Mouse (Mus musculus): ENCODE results near the gene Dcdc2c. TPM values are rescaled to one million over a fixed set of nuclear protein-coding genes. Genes with fewer than 3 reads are reported as not detected.

Dcdc2c gene
- total and polyA plus RNA-seq, 3 experiments = 0.16 TPM; not detected in 2

GRCm38 (mm10) chr12:28575366-28576070, 23.3 kb upstream of the Dcdc2c start:
- intact Hi-C loops (cut with DNase I) = no loop called here
- H3K9ac ChIP-seq (ENCODE audit: low read depth, low read length) = no peak overlapping the region
- H3K27ac ChIP-seq = no peak overlapping the region
- H3K36me3 ChIP-seq (ENCODE audit: control insufficient read depth, insufficient read depth, low read length) = no peaks in the 10 kb centered on the region
- H3K27me3 ChIP-seq (ENCODE audit: control insufficient read depth, insufficient read depth, low read length) = no peaks in the 10 kb centered on the region
- no peaks in the 10 kb centered on the region for H3K4me1 ChIP-seq (ENCODE audit: control insufficient read depth, insufficient read depth, low read length)
- no peak overlapping the region for H3K4me3 ChIP-seq
- no peaks in the 10 kb centered on the region for H3K79me2 ChIP-seq (replicated peaks; ENCODE audit: control insufficient read depth, insufficient read depth, low read length)
- DNase-seq = no peak
- 63% methylated on average over 6 of the region's 6 CpGs for WGBS
- TF ChIP-seq POLR2A (IDR thresholded peaks at IDR 0.05; ENCODE audit: insufficient read depth, low read depth, low read length) (no peak), EP300 (IDR thresholded peaks at IDR 0.05; ENCODE audit: insufficient read depth, low read depth, low read length) (no peak), CTCF (IDR thresholded peaks at IDR 0.05) (no peak)

GRCm38 (mm10) chr12:28572241-28572640, 20.0 kb upstream of the Dcdc2c start:
- Histone ChIP-seq H3K36me3 (ENCODE audit: control insufficient read depth, insufficient read depth, low read length) (no peaks in the 10 kb centered on the region), H3K79me2 (replicated peaks; ENCODE audit: control insufficient read depth, insufficient read depth, low read length) (no peaks in the 10 kb centered on the region), H3K4me1 (ENCODE audit: control insufficient read depth, insufficient read depth, low read length) (no peaks in the 10 kb centered on the region), H3K4me3 (no peak overlapping the region), H3K27me3 (ENCODE audit: control insufficient read depth, insufficient read depth, low read length) (no peaks in the 10 kb centered on the region), H3K9ac (ENCODE audit: low read depth, low read length) (no peak overlapping the region), H3K27ac (no peak overlapping the region)
- DNase-seq = no peak
- intact Hi-C loops (cut with DNase I) = no loop called here
- 94% methylated on average over 2 of the region's 2 CpGs for WGBS
- TF ChIP-seq EP300 (IDR thresholded peaks at IDR 0.05; ENCODE audit: insufficient read depth, low read depth, low read length) (no peak), CTCF (IDR thresholded peaks at IDR 0.05) (no peak), POLR2A (IDR thresholded peaks at IDR 0.05; ENCODE audit: insufficient read depth, low read depth, low read length) (no peak)

- intact Hi-C loops (cut with DNase I) = no loop called here
- 70% methylated on average over 18 of the region's 18 CpGs for WGBS
Measured at GRCm38 (mm10) chr12:28551775-28552174, 424 bp downstream of the Dcdc2c start.

GRCm38 (mm10) chr12:28548887-28549286, 3.3 kb downstream of the Dcdc2c start:
- intact Hi-C loops (cut with DNase I) = no loop called here
- H3K4me1 ChIP-seq (ENCODE audit: control insufficient read depth, insufficient read depth, low read length) = no peaks in the 10 kb centered on the region
- H3K79me2 ChIP-seq (replicated peaks; ENCODE audit: control insufficient read depth, insufficient read depth, low read length) = no peaks in the 10 kb centered on the region
- no peak overlapping the region for H3K27ac ChIP-seq
- no peak for DNase-seq
- no peaks in the 10 kb centered on the region for H3K27me3 ChIP-seq (ENCODE audit: control insufficient read depth, insufficient read depth, low read length)
- TF ChIP-seq CTCF (IDR thresholded peaks at IDR 0.05) (no peak), EP300 (IDR thresholded peaks at IDR 0.05; ENCODE audit: insufficient read depth, low read depth, low read length) (no peak), POLR2A (IDR thresholded peaks at IDR 0.05; ENCODE audit: insufficient read depth, low read depth, low read length) (no peak)
- H3K9ac ChIP-seq (ENCODE audit: low read depth, low read length) = no peak overlapping the region
- no peaks in the 10 kb centered on the region for H3K36me3 ChIP-seq (ENCODE audit: control insufficient read depth, insufficient read depth, low read length)
- no peak overlapping the region for H3K4me3 ChIP-seq
- 42% methylated on average over 4 of the region's 4 CpGs for WGBS

More at GRCm38 (mm10) chr12:28551775-28552174, 424 bp downstream of the Dcdc2c start:
- Histone ChIP-seq H3K27ac (no peak overlapping the region), H3K4me3 (no peak overlapping the region), H3K4me1 (ENCODE audit: control insufficient read depth, insufficient read depth, low read length) (no peaks in the 10 kb centered on the region), H3K36me3 (ENCODE audit: control insufficient read depth, insufficient read depth, low read length) (no peaks in the 10 kb centered on the region), H3K27me3 (ENCODE audit: control insufficient read depth, insufficient read depth, low read length) (no peaks in the 10 kb centered on the region), H3K79me2 (replicated peaks; ENCODE audit: control insufficient read depth, insufficient read depth, low read length) (no peaks in the 10 kb centered on the region), H3K9ac (ENCODE audit: low read depth, low read length) (no peak overlapping the region)
- TF ChIP-seq EP300 (IDR thresholded peaks at IDR 0.05; ENCODE audit: insufficient read depth, low read depth, low read length) (no peak), POLR2A (IDR thresholded peaks at IDR 0.05; ENCODE audit: insufficient read depth, low read depth, low read length) (no peak), CTCF (IDR thresholded peaks at IDR 0.05) (no peak)
- no peak for DNase-seq

GRCm38 (mm10) chr12:28514264-28514775, 37.9 kb downstream of the Dcdc2c start:
- no peak for TF ChIP-seq EP300 (IDR thresholded peaks at IDR 0.05; ENCODE audit: insufficient read depth, low read depth, low read length)
- TF ChIP-seq CTCF (IDR thresholded peaks at IDR 0.05) = no peak
- TF ChIP-seq POLR2A (IDR thresholded peaks at IDR 0.05; ENCODE audit: insufficient read depth, low read depth, low read length) = no peak
- no peaks in the 10 kb centered on the region for H3K4me1 ChIP-seq (ENCODE audit: control insufficient read depth, insufficient read depth, low read length)
- H3K79me2 ChIP-seq (replicated peaks; ENCODE audit: control insufficient read depth, insufficient read depth, low read length) = no peaks in the 10 kb centered on the region
- intact Hi-C loops (cut with DNase I) = no loop called here
- H3K27me3 ChIP-seq (ENCODE audit: control insufficient read depth, insufficient read depth, low read length) = no peaks in the 10 kb centered on the region
- H3K4me3 ChIP-seq = no peak overlapping the region
- no peaks in the 10 kb centered on the region for H3K36me3 ChIP-seq (ENCODE audit: control insufficient read depth, insufficient read depth, low read length)
- no peak overlapping the region for H3K27ac ChIP-seq
- 3% methylated on average over 1 of the region's 1 CpGs for WGBS
- no peak for DNase-seq
- no peak overlapping the region for H3K9ac ChIP-seq (ENCODE audit: low read depth, low read length)

- no peaks in the 10 kb centered on the region for H3K79me2 ChIP-seq (replicated peaks; ENCODE audit: control insufficient read depth, insufficient read depth, low read length)
- intact Hi-C loops (cut with DNase I) = no loop called here
- H3K27ac ChIP-seq = no peak overlapping the region
- no peak overlapping the region for H3K9ac ChIP-seq (ENCODE audit: low read depth, low read length)
- TF ChIP-seq POLR2A (IDR thresholded peaks at IDR 0.05; ENCODE audit: insufficient read depth, low read depth, low read length) = no peak
- no peak for TF ChIP-seq EP300 (IDR thresholded peaks at IDR 0.05; ENCODE audit: insufficient read depth, low read depth, low read length)
- TF ChIP-seq CTCF (IDR thresholded peaks at IDR 0.05) = no peak
- WGBS = 46% methylated on average over 5 of the region's 5 CpGs
- no peak for DNase-seq
- H3K27me3 ChIP-seq (ENCODE audit: control insufficient read depth, insufficient read depth, low read length) = no peaks in the 10 kb centered on the region
- no peaks in the 10 kb centered on the region for H3K4me1 ChIP-seq (ENCODE audit: control insufficient read depth, insufficient read depth, low read length)
- H3K4me3 ChIP-seq = no peak overlapping the region
- H3K36me3 ChIP-seq (ENCODE audit: control insufficient read depth, insufficient read depth, low read length) = no peaks in the 10 kb centered on the region
Measured at GRCm38 (mm10) chr12:28509699-28510280, 42.4 kb downstream of the Dcdc2c start.
